Mouse (Mus musculus) CD8-positive naive resting alpha-beta T cell, adult 2 months (primary cell): ENCODE measurements around the gene Fkbp8.

Experiments used
- DNase-seq, 2 experiments: peaks; one replicate each; pipeline ENCODE4 v3.0.0; 2022; ENCODE audit warnings: low read depth in 2 of 2, low spot score in 2 of 2

The Fkbp8 gene

DNA sequence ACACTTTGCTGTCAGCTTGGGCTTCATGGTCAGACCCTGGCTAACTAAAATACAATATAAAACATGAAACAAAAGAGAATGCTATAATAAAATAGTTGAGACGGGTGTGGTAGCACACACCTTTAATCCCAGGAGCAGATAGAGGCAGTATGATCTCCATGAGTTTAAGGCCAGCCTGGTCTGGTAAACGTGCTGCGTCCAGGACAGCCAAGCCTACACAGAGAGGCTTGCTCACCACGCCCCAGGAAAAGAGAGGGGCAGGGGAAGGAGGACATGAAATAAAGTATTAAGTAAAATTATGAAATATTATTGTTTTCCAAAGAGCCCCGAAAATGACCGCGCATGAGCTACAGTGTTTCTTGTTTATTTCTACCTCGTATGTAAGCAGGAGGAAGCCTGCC, 413 bp upstream of the Fkbp8 start:
- DNase-seq, result no peak

DNA sequence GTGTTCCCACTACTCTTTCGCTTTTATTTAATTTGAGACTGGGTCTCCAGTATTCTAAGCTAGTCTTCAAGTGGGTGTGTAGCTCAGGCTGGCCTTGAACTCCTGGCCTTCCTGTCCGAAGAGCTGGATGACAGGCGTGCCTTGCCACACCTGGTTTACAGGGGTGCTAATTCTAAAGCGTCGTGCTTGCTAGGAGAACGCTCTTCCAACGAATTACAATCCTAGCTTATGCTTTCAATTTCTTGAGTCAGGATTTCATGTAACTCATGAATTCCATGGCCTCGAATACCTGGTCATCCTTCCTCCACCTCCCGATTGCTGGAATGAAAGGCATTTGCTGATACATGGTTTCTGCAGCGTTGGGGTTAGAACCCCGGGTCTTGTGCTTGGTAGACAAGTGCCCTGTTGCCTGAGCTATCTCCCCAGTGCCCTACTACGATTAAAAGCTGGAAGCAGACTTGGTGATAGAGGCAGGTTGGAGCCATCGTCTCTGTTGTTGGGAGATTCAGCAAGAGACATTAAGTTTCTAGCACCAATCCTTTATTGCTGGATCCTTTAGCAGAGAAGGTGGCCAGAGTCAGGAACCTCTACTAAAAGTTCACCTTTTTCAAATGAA, 766 bp downstream of the Fkbp8 start:
- DNase-seq, result no peak

DNA sequence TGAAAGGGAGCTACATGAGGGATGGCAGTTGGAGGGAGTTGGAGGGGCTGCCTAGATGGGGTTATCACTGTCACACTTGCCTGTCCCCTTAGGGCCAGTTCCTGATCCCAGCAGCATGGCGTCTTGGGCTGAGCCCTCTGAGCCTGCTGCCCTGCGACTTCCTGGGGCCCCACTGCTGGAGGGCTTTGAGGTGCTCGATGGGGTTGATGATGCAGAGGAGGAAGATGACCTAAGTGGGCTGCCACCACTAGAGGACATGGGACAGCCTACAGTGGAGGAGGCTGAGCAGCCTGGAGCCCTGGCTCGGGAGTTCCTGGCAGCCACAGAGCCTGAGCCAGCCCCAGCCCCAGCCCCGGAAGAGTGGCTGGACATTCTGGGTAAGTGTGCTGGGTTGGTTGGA, 1.8 kb downstream of the Fkbp8 start:
- DNase-seq, result no peak

DNA sequence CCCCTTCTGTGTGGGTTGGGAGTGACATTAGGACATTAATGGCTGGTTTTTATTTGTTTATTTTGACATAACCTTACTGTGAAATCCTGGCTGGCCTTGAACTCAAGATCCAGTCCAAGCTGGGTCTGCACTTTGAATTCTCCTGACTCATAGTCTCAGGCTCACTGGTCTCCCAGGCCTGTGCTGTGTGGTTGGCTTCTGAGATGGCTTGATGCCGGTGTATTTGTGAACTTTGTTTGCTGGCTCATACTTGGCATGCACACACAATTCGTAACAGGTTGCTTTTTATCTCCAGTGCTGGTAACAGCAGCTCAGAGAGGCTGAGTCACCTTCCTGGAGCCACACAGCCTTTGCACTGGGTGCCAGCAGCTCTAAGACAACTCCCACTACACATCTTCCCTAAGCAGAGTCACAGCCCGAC, 2.2 kb downstream of the Fkbp8 start:
- no peak for DNase-seq

DNA sequence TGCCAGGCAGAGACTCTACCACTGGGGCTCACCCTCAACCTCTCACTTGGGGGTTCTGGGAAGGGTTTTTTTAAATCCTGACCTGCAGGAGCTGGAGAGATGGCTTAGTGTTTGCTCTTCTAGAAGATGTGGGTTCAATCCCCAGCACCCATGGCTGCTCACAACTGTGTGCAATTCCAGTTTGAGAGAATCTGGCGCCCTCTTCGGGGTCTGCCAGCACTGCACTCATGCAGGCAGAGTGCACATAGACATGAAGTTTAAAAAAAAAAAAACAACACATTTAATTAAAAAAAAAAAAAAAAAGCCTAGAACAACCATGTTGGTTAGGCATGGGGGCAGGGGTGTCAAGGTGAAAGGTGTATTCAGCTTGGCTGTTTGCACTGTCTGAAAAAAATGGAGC, 2.8 kb downstream of the Fkbp8 start:
- no peak for DNase-seq

DNA sequence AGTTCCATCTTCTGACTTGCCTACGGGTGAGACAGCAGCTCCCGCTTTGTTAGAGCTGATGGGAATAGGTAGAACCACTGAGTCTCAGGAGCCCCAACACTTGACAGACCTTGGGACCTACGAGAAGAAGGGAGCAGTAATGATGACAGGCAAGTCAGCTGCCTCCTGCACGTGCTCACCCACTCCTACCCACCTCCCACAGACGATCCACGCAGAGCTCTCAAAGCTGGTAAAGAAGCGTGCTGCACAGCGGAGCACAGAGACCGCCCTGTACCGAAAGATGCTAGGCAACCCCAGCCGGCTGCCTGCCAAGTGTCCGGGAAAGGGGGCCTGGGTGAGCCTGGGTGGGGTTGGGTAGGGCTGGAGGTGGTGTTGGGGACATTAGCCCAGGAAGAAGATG, 6.8 kb downstream of the Fkbp8 start:
- DNase-seq, result no peak

DNA sequence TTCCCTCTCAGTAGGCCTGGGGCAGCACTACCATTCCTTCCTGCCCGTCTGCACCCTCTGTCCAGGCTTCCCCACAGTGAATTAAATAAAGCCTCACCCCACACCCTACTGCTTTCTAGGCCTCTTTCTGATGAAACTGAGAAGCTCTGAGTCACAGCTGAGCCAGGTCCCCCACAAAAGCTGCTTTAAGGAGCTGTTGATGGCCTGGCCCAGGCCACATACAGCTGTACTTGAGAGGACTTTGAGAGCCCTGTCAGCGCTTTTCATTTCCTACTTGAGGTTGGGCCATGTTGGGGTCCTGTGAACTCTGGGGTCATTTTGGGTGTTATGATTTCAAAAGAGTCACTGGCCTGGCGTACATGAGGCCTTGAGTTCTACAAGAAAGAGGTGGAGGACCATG, 7.7 kb downstream of the Fkbp8 start:
- DNase-seq, result no peak

DNA sequence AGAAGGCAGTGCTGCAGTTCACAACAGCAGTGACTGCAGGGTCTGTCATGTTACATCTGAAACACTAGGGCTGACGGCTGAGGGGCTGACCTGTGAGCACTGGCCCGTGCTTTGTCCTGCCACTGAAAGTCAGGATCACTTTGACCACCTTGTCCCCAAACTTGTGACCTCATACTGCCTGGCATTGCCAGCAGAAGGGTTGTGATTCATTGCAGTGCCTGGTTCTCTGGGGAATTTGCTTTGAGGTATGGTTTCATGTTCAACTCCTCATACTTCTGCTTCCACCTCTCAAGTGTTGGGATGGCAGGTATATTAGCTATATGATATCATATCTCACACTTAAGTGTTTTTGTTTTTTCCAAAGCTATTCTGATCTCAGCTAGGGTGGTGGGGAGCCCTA, 8.2 kb downstream of the Fkbp8 start:
- no peak for DNase-seq

DNA sequence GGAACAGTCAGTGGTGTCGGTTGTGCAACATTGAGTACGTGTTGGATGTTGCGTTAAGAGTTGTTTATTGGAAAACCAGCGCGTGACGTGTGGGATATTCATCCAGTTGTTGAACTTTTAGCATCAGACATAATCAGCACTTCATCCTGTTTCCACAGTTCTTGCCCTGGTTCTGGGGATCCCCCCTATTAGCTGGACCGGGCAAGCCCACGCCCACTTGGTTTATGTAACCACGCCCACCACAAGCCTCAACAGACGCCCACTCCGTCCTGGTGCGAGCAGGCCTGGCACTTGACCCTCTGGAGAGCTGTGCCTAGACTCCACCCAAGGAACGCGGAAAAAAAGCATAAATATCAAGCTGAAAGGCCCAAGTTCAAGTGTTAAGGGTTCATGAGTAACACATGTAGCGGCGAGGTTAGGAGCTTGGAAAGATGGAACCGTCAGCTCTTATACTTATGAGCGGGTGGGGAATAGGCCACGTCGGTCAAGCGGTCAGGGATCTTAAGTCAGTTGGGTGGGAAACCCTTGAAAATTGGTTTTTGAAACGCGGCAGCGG, 10.6 kb downstream of the Fkbp8 start:
- DNase-seq, result no peak

DNA sequence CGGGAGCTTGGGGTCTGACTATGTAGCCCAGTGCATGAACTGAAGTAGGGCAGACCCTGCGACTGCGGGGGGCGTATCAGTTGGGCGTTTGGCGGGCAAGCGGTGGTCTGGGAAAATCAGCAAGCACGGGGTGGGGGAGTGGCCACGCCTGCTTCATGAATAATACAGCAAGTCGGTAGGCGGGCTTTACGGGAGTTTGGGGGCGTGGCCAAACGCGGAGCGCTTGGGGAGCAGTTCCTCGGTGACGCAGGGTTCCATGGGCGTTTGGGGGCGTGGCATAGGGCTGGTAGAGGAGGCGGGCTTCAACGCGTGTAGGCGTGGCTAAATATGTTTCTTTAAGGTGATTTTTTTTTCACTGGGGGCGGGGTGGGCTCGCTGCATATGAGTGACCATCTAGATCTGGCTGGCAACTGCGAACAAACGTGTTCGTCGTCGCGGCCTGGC, 11.1 kb downstream of the Fkbp8 start:
- DNase-seq, result peak; percentile 96 to 98

DNA sequence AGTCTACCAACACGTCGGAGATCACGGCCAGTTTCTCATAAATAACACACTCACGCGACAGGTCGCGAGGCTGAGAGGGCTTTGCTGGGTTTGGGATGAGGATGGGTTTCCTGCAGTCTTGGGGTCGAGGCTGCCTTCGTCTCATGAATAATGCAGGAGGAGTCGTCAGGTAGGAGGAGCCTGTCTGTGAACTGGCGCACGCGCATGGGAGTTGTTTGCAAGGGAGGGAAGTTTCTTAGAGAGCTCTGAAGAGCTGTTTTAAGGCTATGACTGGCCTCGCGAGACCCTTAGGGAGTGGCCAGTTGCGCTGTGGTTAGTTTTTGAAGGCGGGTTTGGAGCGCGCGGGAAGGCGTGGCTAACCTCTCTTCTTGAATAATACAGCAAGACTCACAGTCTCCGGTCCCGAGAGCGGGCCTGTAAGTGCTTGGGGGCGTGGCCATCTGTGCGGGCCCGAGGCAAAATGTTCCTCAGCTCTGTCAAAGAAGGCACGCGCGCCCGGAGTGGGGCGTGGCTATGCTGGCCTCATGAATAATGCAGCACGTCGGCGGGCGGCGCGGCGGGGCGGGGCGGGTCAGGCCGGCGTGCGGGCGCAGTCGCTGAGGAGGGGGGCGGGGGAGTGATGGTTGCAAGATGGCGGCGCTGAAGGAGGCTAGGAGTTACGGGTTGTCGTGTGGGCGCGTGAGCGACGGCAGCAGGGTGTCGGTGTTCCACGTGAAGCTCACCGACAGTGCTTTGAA, 11.7 kb downstream of the Fkbp8 start, which contains the start of gene Ell:
Ell (plus strand) TSS at position 381 of the 737 bp plus-strand sequence.
- DNase-seq, result peak; percentile 97 to 98

DNA sequence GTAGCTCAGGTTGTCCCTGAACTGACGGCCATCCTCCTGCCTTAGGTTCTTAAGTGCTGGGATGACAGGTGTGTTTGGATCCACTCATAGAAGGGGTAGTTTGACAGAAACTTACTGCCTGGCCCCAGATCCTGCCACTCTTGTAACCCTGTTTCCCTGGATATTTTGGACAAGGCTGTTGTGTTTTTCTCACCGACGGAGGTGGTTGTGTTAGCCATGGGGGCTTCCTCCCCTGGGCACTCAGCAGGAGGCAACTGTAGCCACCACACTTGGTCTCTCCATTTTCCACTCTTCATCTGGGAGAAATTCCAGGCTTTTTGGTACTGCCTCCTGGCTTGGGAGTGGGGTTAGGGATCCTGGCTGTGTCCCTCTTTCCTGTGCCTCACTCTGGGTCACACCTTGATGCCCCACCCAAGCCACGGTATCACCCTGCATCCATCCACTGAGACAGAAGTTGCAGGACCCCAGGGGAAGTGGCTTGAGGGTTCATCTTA, 12.5 kb downstream of the Fkbp8 start:
- DNase-seq, result no peak

DNA sequence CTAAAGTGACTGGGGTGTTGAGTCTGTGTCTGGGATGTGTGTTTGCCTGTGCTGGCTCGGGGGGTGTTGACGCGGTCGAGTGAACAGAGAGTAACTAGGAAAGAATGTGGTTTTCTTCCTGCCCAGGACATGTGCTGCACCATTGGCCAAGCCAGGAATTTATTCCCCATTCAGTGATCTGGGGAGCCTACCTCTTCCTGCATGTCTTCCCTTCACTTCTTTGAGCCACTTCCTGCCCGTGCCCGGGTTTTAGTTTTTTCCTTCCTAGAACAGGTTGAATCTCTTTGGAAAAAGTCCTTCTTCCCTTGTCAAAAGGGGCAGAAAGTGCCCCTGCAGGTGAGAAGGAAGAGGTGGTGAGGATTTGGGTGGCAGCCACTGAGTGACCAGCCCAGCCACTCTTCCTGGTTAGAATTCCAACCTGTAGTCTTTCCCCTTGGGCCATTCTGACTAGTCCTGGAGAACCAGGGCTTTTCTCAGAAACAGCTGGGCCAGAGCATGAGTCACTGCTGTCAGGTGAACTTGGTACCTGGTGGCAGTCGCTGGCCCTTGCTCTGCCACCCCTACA, 13.1 kb downstream of the Fkbp8 start:
- no peak for DNase-seq

DNA sequence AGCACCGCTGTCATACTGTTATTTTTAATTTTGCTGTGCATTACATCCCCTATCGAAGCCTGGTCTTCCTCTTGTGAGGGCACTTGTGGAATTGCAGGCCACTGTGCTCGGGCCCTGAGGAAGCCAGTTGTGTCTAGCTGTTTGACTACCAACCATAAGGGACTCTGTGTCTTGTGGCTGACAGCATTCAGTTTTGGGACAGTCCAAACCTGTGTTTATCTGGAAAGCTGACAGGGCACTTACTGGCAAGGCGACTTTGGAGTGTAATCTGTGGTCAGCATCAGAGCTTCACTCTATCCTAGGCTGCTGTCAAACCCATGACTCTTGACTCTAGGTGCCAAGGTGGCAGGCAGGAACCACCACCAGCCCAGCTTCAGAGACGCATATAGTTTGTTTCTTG, 13.6 kb downstream of the Fkbp8 start:
- DNase-seq, result no peak

DNA sequence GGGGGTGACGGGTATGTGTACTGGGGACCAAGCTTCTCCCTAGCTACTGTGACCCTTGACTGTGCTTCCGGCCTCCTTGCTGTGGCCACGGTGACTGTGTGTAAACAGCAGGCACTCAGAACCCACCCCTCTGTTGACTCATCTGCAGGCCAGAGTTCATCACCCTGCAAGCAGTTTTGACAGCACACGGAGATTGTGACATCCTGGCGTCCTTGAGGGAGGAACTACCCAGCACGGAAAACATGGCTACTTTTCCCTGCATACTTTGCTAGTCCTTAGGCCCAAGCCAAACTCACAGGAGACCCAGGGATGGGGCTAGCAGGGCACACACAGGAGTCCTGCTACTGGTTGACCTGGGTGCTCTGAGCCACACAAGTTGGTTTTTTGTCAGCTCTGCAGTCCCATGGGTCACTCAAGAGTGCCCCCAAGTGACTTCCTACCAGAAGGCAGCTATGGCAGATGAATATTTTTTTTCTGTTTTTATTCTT, 16.7 kb downstream of the Fkbp8 start:
- DNase-seq, result peak in 1 of 2 experiments; percentile 30

DNA sequence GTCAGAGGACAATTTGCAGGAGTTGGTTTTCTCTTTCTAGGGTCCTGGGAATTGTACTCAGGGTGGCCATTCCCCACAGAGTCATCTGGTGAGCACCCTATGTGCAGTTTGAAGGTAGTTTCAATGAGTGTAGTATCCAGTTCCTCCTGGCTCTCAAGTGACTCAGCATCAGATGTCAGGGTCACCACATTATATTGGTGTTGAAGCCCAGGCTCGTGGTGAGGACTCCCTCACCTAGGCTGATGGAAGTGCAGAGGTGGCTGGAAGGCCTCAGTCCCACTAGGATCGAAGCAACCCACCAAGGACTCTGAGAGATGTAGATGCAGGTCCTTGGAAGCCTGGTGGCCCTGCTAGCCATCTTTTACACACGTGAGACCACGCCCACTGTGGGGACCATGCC, 18.9 kb downstream of the Fkbp8 start:
- DNase-seq, result no peak

DNA sequence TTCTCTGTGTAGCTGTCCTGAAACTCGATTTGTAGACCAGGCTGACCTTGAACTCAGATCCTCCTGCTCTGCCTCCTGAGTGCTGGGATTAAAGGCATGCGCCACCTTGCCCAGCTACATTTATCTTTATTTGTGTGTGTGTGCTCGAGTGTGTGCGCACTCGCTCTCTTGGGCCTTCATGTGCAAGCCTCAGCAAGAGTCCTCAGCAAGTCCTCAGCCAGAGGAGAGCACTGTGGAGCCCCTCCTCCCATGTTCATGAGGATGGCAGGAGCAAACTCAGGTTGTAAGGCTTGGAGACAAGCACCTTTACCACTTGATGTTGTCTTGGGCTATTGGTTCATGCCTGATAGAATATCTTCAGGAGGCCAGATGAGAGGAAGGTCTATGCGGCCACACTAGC, 20.2 kb downstream of the Fkbp8 start:
- DNase-seq, result no peak

DNA sequence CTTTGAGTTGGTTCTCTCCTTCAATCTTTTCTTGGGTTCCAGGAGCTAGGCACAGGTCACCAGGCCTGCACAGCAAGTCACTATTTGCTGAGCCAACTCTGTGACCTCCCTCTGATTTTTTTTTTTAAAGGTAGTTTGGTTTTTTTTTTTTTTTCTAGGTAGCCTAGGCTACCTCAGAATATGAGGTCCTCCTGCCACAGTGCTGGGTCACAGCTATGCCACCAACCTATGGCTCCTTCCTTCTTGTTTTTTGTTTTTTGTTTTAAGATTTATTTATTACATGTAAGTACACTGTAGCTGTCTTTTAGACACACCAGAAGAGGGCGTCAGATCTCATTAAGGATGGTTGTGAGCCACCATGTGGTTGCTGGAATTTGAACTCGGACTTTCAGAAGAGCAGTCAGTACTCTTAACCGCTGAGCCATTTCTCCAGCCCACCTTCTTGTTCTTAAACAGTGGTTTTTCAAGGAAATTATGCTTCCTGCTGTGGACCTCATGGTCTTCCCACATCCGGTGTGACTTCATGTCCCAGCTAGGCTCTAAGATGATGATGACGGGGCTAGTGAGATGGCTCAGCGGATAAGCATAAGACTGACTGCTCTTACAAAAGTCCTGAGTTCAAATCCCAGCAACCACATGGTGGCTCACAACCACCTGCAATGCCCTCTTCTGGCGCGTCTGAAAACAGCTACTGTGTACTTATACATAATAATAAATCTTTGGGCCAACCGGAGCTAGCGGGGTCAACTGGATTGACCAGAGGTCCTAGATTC, 22.1 kb downstream of the Fkbp8 start:
- peak; percentile 54 to 66 for DNase-seq

DNA sequence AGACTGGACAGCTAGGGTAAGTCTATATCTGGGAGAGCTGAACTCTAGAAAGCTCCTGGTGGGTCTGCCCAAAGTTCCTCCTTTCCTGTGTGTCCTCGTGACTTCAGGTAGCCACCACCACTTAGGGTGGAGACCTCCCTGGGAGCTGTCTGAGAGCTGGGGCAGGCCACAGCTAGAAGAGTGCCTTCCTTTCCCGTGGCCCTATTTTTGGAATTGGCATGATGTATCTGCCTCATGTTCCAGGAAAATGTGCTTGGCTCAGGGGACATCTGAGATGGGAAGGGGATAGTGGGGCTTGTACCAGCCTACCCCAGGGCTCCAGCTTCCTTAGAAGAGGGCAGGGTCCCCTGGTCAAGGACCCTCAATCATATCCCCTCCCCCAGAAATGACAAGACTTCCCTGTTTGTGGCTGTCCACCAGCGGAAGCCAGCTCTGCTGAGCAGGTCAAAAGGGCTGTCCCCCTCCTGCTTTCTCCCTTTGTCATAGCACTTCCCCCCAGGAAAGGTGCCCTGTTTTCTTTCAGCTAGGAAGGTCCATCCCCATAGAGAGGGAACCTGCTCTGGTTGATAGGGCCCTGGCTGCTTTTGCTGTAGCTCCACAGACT, 24.1 kb downstream of the Fkbp8 start:
- DNase-seq, result no peak

DNA sequence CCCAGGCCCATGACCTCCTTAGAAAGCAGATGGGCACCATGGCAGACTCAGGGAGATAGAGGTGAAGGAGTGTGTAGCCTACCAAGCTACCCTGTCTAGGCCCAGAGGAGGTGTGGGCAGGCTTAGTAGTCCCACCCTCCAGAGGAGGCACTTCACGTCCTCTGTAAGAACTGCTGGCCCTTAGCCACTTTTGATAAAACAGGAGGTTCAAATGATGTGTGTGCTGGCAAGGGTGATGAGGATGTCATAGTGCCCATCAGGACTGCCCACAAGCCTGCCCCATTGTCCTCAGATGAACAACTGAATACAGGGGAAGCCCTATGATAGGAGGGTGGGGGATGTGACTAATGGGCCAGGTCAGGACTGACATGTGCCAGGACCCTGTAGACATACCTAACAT, 25.3 kb downstream of the Fkbp8 start:
- no peak for DNase-seq

DNA sequence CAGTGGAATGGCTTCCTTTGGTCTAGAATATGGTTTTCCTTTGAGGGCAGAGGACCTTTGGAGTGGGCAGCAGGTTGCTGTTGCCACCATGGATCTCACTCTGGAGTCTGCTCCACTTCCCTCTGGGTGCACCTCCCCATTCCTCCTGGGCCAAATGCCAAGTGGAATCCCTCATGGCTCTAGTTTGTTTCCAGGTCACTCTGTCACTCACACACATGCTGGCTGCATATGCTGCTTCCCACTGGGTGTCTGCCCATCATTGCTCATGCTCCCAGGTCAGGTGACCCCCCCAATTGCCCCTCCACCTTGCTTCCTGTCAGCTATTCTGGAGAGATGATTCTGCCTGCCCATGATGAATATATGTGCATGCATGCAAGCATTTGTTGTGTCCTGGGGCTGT, 26.2 kb downstream of the Fkbp8 start:
- DNase-seq, result no peak
